Mouse (Mus musculus) heart, postnatal 36 days (tissue): ENCODE results near the gene Card9. TPM values are rescaled to one million over a fixed set of nuclear protein-coding genes. Genes with fewer than 3 reads are reported as not detected.

Experiments
- DNase-seq, 2 experiments: peaks; one replicate each; pipeline ENCODE4 v3.0.0; 2021 to 2022
- intact Hi-C: fragments of 180-260 bp; cut with DNase I; formaldehyde crosslinking; loops from one replicate; pipeline ENCODE4 v1.15.1; 2025
- total RNA-seq, 2 experiments: library from RNA; stranded (reverse); gene quantifications; 2 replicates each; pipeline ENCODE4 v1.2.3; 2021

Gene Card9
- total RNA-seq, 2 experiments from 2014 or later: 1.4 to 1.5 TPM

GRCm38 (mm10) chr2:26364738-26365465 lies 4.2 kb upstream of the Card9 start:
- intact Hi-C loops: no loop called here
- DNase-seq: peak; percentile 84

DNA sequence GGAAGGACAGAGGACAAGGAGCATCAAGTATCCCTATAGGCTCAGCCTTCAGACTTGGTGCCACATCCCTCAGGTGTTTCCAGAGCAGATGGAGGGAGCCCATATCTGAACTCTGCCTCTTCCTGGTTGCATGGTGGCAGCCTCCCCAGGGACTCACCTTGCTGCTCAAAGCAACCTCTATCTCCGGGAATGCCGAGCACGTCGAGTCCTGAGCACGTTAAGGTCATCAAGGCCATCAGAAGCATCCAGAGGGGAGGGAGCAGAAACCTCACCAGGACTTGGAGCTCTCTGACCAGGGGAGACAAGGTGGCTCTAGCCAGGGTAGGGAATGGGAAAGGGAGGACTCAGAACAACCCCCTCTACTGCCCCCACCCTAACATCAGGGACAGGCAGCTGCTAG lies 2.8 kb upstream of the Card9 start:
- intact Hi-C loops: no loop called here
- no peak for DNase-seq

GRCm38 (mm10) chr2:26362991-26363390 lies 2.3 kb upstream of the Card9 start:
- DNase-seq: no peak
- intact Hi-C loops: no loop called here

GRCm38 (mm10) chr2:26359983-26360382 lies 735 bp downstream of the Card9 start:
- intact Hi-C loops: no loop called here
- DNase-seq: peak in 1 of 2 experiments; percentile 59

GRCm38 (mm10) chr2:26358667-26359320 lies 1.9 kb downstream of the Card9 start:
- intact Hi-C loops: no loop called here
- no peak for DNase-seq

DNA sequence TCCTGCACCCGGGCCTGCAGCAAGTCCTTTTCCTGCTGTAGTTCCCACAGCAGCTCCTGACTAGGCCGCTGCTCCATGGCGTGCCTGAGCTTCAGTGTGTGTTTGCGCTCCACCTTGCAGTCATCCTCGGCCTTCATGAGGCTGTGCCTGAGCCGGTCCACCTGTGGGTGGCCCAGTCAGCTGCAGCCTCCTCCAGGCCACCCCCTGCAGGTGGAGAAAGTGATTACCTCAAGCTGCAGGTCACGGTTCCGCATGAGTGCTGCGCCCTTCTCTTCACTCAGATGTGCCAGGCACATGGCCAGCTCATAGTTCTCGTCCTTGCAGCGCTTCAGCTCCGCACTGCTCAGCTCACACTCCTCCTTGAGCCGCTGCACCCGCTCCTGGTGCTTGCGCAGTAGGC lies 3.2 kb downstream of the Card9 start:
- intact Hi-C loops: no loop called here
- DNase-seq: no peak

GRCm38 (mm10) chr2:26356678-26357077 lies 4.0 kb downstream of the Card9 start:
- intact Hi-C loops: no loop called here
- DNase-seq: no peak

GRCm38 (mm10) chr2:26356231-26356630 lies 4.5 kb downstream of the Card9 start:
- intact Hi-C loops: no loop called here

GRCm38 (mm10) chr2:26354401-26354800 lies 6.3 kb downstream of the Card9 start:
- intact Hi-C loops: loop anchor here (2.0 to 5.0 kb wide), 2 partner anchors 22 to 37 kb away; partner anchors contain the start of gene Gpsm1

More at GRCm38 (mm10) chr2:26356231-26356630, 4.5 kb downstream of the Card9 start:
- no peak for DNase-seq

GRCm38 (mm10) chr2:26353066-26353980 lies 7.4 kb downstream of the Card9 start:
- DNase-seq: no peak
- intact Hi-C loops: loop anchor here (5.0 kb wide), 1 partner anchor 36 kb away; the partner anchor contains the start of gene Gpsm1

More at GRCm38 (mm10) chr2:26354401-26354800, 6.3 kb downstream of the Card9 start:
- no peak for DNase-seq

DNA sequence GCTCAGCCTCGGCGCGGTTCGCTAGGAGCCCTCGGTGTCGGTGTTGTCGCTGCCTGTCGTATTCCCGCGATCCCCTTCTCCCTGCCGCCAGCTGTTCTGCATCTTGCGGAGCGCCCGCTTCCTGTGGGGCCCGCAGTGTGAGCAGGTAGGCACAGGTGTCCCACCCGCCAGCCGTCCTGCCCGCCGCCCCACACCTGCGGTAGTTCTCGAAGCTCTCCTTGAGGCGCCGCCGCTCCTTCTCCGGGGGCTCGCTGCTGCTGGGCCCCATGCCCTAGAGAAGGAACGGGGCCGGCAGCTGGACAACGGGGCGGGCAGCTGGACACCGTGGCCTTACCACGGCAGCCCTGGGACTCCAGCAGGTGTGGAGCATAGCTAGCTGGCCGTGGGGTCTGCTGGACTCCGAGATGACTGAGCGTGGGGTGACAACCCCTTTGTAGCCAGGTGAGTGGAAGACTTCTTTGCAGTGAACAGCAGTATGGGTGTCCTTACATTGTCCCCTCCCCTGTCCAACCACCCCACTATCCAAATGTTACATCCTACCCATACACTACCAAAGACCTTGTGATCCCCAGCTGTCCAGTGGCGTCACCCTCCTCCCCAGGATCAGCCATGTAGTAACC lies 8.3 kb downstream of the Card9 start:
- peak in 1 of 2 experiments; percentile 46 for DNase-seq
- intact Hi-C loops: loop anchor here (1.0 to 5.0 kb wide), 3 partner anchors 27 to 52 kb away; partner anchors contain the start of gene Gpsm1

DNA sequence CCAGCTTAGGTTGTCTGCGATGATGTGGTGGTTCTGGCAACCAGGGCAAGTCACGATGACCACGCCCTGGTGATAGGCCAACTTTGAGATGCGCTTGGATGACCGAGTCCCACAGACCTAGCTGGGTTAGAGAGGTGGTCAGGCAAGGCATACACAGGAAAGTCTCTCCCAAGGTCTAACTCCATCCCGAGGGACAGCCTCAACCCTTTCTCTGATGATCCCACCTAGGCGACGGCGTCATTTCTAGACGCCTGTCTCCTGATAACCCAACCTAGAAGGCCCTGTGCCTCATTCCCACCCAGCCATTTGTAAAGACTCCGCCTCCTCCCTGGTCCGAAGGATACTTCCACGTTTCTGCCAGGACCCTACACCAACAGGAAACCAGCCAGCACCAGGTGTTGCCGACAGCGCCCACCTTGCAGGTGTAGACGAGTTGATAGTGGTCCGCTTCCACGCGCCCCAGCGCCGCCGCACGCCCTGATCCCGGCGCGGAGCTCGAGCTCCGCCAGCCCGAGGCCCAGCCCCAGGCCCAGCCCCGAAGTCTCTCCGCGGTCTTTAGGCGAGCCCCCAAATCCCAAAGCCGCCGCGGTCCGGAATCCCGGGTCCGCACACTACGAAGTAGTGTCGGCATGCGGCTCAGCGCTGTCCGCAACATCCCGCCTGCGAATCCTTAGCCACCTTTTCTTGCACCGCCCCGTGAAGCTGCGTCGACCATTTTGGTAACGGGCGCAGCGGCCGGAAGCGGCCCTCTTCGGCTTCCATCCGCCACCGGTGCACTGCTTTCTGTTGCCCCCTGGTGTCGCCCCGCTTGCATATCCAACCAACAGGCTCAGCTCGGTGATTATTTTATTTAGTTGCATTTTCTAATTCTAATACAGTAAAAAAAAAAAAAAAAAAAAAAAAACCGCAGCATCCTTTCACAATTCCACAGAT lies 9.1 kb downstream of the Card9 start, which contains the start of gene Dnlz:
Gene Dnlz (minus strand): TSS at position 753 of the 933 bp plus-strand sequence.
- intact Hi-C loops: loop anchor here (1.0 to 5.0 kb wide), 3 partner anchors 26 to 51 kb away; partner anchors contain the start of gene Gpsm1
- DNase-seq: peak; percentile 94 to 97

DNA sequence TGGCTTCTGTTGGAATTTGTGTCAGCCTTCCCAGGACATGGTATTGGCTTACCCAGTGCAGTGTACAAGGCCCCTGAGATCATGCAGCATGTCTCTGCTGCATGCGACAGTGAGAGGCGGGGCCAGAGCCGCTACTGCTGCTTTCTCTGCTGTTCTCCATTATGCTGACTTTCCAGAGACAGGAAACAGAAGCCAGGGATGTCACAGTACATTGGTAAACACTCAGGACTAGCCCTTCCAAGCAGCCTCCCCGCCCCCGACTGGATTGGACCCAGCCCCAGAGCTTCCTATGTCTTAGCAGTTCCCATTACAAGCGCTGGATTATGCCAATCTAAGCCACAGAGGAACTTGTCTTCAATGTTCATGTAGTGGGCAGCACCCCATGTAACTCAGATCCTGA lies 12.5 kb downstream of the Card9 start:
- DNase-seq: no peak
- intact Hi-C loops: no loop called here

DNA sequence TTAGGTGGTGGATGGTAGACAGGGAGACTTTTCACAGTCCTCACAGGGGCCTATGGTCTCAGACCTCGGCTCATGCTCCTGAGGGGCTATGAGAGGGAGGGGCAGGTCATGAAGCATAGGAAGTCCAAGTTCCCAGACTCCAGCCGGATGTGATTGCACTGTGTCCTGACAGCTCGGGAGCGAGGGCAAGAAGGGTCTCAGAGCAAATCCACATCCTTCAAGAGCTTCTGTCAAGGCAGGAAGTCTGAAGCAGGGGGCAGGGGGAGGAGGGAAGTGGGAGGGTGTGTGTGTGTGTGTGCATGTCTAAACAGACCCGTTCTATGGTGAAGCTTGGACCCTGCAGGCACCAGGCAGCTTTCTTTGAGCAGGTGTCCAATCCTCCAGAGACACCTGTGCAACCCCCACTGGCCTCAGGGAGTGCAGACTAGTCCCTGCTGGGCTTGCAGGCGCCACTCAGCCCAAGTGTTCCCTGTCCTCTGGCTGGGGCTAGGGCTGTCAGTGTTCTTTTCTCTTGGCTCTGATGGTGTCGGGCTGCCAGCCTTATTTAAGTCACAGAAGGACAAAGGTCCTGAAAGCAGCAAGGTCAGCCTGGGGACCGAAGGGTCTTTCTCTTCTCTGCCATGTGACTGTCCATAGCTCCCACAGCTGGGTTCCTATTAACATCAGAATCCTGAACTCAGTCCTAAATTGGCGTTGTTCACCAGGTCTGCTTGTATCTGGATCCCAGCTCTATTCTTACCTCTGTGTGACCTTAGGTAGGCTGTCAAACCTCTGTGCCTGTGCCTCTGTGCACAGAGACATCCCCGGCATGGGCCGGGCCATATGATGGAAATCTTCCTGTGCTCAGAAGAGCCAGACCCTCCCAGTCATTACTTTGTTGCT lies 17.9 kb downstream of the Card9 start:
- DNase-seq: no peak
- intact Hi-C loops: no loop called here

DNA sequence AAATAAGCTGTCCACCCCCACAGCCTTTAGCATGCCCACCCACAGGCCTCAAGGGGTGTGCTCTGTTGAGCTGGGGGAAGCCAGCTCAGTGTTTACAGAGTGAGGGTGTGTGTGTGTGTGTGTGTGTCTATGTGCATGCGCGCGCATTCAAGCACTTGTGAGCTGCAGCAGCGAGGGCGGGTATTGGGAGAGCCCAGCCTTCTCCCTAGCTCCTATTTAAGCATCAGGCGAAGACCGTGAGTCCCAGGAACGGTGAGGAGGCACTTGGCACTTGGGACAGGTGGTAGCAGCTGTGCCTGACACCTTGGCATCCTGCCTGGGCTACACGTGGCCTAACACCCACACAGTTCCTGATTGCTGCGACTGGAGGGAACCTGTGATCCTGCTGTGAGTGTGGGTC lies 18.7 kb downstream of the Card9 start:
- peak; percentile 73 to 76 for DNase-seq
- intact Hi-C loops: no loop called here

DNA sequence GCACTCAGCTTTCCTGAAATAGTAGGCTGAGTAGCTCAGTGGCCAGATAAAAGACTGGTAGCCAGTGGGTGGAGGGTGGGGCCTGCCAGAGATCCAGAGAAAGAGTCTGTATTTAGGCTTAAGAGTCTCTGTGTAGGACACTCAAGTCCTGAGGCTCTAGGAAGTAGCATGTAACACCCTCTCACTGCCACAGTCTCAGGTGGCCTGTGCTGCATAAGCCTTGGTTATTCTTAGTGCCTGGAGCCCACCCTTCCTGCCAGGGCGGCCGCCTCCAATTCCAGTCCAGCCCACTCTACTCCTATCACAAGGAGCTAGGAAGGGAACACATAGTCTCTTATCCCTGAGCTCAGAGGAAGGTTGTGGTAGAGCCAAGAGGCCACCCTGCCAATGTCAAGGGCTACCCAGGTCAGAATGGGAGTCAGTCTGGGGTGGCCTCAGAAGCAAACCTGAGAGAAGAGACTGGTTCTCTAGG lies 19.2 kb downstream of the Card9 start:
- intact Hi-C loops: no loop called here
- DNase-seq: peak in 1 of 2 experiments; percentile 55

DNA sequence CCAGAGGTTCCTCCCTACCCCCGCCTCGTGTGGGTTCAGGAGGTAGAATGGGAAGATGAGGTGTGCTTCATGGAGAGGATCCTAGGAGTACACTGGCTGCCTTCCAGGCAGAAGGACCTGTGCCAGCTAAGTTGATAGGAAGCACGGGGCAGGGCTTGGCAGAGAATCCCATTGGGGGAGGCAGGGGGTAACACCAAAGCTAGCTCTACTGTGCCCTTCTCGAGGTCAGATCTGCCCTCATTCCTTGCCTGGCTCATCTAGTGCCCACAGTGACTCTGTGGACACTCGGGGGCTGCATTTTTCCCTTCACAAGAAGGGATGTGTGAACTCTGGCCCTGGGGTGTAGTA lies 21.5 kb downstream of the Card9 start:
- peak; percentile 75 to 80 for DNase-seq
- intact Hi-C loops: no loop called here
